Mouse (Mus musculus) B cell, adult 2 months (primary cell): Measurements from ENCODE around the gene Itgb1bp1.

ENCODE experiments used
- DNase-seq, 2 experiments: peaks; one replicate each; pipeline ENCODE4 v3.0.0; 2022

Itgb1bp1 gene

GRCm38 (mm10) chr12:21191546-21191945 is 94.5 kb downstream of the Itgb1bp1 start:
- no peak for DNase-seq
